Mouse (Mus musculus): Measurements from ENCODE around the gene Eml6. TPM values are rescaled to one million over a fixed set of nuclear protein-coding genes. Genes with fewer than 3 reads are reported as not detected.
A peak's percentile ranks its signal among the peaks of the same experiment; 100 is the strongest.

Gene Eml6
- total RNA-seq, 1 experiment from 2014 or later, result 14.8 TPM

DNA sequence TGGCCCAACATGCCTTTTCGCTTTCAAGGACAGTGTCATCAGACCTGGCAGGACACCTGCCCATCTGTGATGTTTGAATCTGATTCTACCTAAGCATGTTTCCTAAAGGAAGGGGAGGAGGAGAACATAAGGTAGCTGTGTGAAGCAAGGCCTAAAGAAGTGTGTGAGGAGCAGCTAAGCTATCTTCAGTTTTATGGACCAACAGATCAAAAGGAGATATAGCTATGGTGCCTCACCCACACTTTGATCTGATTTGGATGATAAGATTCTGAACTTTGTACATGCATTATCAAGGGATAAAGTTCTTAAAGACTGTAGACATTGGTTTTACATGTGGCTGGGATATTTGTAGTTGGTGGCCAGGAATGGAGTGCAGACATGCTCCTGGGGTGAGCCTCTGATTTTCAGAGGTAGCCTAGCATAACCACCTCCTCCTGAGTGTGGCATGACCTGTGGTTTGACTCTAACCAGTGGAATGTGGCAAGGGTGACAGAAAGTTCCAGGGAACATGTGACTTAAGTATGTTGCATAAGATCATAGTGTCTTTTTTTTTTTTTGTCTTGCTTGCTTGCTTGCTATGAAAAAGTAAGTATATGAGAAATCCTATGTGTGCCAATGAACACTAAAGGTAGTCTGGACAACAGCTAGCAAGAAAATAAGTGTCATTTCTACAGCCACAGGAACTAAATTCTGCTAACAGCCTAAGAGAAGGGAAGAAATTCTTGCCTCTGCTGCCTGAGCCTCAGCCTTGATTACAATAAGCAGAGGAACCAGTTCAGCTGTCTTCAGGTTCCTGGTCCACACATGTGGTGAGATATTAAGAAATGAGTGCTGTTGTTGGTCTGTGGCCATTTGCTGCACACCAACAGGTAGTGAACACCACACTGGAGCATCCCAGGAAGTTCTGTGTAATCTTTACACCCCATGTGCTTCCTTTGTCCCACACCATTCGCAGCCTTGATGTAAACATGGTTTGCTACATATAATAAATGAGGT is 224.1 kb downstream of the Eml6 start:
- ATAC-seq (replicated peaks; ENCODE audit: insufficient number of reproducible peaks, low FRiP score, low TSS enrichment, poor library complexity, severe bottlenecking), result no peak

DNA sequence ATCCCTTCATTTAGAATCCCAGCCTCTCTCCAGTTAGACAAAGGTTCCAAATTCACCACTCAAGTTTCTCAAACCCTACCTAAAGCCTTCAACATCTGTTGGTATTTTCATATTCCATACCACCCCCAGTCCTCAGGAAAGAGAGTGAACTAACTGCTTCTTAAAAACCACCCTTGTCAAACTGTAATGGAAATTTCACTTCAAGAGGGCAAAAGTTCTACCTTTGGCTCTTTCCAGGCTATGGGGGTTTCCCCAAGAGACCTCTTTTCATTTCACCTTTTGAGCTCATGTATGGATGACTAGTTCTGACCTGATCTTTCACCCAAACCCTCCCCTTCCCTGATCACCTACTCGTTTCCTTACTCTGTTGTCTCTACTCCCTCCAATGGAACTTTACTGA is 226.0 kb downstream of the Eml6 start:
- no peak for ATAC-seq (replicated peaks; ENCODE audit: insufficient number of reproducible peaks, low FRiP score, low TSS enrichment, poor library complexity, severe bottlenecking)

DNA sequence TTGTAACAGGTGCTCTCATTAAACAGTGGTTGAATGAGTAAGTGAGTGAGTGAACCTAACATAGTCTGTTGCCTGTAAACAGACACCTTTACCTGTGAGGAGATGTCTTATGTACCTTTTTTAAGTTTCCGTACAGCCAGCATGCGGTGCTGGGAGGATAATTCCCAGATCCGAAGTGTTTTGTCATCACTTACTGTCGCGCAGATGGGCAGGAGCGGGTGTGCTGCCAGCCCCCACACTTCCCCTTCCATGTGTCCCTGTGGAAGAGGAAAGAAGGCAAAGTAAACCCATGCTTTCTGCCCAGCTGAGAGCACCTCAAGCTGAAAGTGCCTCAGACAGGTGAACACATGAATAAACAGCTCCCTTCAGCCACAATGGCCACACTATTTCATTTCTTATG is 230.7 kb downstream of the Eml6 start:
- no peak for ATAC-seq (replicated peaks; ENCODE audit: insufficient number of reproducible peaks, low FRiP score, low TSS enrichment, poor library complexity, severe bottlenecking)

DNA sequence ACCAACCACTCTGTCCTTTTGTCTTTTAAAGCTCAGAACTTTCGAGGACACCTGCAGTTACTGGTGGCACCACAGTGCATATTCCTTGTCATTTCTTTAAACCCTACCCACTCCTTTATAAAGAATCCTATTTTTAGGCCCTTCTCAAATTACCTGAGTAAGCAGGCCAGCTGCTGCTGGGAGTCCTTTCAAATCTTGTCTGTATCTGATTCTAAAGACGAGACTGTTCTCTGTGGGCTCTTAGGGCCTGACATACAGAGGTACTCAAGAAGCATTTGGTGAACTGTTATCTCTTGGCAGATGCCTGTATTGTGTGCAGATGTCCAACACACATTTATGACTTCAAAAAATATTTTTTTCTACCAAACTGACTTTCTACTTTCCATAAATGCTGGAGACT is 231.4 kb downstream of the Eml6 start:
- no peak for ATAC-seq (replicated peaks; ENCODE audit: insufficient number of reproducible peaks, low FRiP score, low TSS enrichment, poor library complexity, severe bottlenecking)

DNA sequence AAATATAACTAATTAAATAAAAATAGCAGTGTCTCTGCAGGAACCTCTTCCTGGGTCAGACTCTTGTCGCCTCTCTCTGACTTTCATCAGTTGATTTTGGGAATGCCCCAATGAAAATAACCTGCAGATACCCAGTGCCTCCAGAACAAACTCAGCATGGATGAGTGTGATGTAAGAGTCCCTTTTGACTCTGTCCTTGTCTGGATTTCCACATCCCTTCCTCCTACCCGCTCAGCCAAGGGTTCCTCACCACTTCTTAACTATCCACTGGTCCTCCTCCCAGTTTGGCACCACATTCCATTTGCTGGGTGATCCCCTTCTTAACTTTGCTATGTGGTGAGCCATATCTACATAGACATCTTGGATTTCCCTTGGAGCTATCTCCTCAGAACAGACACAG is 235.0 kb downstream of the Eml6 start:
- ATAC-seq (replicated peaks; ENCODE audit: insufficient number of reproducible peaks, low FRiP score, low TSS enrichment, poor library complexity, severe bottlenecking), result no peak

DNA sequence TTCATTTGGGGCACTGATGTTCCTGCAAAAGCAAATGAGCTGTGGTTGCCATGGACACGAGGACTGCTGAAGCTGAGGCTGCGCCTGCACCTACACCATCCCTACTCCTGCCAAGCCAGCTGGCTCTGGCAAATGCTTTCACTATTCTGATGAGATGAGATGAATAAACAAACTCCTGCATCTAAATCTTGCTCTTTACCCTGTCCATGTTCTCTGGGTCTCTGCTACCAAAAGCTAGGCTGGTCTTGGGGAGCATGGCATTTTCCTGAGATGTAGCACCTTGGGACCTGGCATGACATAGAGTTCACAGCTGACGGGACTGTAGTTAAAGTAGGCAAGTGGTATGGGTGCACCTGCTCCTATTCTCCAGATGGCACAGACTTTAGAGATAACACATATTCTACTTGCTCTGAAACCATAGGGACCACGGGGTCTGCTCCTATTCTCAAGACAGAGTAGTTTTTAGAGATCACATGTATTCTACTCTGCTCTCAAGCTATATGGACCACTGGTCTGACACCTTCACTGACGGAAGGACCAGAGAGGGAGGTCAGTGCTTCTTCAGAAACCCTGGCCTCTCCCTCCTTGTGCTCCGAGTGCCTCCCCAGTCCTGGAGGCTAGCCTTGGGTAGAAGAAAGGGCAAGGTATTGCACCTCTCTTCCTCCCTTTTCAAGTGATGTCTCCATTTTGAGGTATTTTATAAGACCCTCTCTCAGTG is 236.8 kb downstream of the Eml6 start:
- ATAC-seq (replicated peaks; ENCODE audit: insufficient number of reproducible peaks, low FRiP score, low TSS enrichment, poor library complexity, severe bottlenecking), result no peak

DNA sequence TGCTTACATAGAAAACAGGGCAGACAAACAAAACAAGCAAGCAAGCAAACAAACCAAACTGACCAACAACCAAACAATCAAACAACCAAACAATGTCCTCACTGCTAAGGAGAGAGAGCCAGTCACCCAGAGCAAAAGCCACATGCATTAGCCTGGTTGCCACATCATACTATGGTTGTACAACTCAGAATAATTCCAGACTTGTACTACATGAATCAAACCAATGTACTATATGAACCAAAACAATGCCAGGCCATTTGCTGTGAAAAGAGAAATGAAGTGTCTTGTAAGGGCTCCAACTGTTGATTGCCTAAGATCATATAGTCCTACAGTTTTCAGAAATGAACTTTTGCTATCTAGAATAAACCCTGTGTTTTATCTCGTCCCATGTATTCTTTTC is 237.3 kb downstream of the Eml6 start:
- ATAC-seq (replicated peaks; ENCODE audit: insufficient number of reproducible peaks, low FRiP score, low TSS enrichment, poor library complexity, severe bottlenecking), result no peak

DNA sequence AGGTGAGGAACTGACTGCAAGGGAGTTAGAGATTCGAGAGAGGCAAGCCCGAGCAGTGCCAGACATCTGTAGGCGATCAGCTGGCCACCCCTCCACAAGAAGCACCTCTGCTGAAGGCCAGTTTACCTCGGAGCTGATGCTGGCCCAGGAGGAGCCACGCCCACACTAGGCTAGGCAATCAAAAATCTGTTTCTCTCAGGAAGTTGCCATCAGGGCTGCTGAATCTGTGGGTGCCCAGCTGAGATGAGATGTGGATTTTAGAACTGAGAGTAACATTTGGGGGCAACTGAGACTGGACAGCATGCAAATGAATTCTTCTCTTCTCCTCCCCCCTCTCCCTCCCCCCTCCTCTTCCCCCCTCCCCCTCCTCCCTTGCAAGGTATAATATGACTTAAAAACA is 238.4 kb downstream of the Eml6 start:
- 0 out of 2 replicates have a peak, but pooled peaks have one; percentile 55 for ATAC-seq (replicated peaks; ENCODE audit: insufficient number of reproducible peaks, low FRiP score, low TSS enrichment, poor library complexity, severe bottlenecking)

DNA sequence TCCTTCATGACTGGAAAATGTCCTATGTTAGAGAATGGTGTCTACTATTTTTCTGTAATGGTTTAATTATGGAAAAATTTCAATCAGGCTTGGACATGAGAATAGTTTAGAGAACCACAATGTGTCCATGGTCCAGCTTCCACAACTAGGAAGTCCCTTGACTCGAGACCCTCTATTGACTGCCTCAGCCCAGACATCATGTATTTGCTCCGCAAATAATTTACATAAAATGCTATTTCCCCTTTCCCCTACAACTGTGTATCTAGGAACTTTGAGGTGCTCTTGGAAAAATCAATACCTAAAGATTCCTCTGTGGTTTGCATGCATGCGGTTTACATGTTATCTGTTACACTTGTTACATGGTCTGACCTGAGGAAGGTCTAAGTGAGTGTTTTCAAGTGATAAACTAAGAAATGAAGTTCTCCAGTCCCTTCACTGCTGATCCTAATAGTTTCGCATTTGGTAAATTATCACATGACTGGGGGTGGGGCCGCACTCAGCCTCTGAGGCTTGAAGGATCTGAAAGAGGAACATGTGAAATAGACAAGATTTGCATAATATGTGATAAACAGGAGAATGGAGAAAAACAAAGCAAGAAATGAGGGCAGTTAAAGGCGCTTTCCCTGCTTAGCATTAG is 239.1 kb downstream of the Eml6 start:
- ATAC-seq (replicated peaks; ENCODE audit: insufficient number of reproducible peaks, low FRiP score, low TSS enrichment, poor library complexity, severe bottlenecking), result peak; percentile 86

DNA sequence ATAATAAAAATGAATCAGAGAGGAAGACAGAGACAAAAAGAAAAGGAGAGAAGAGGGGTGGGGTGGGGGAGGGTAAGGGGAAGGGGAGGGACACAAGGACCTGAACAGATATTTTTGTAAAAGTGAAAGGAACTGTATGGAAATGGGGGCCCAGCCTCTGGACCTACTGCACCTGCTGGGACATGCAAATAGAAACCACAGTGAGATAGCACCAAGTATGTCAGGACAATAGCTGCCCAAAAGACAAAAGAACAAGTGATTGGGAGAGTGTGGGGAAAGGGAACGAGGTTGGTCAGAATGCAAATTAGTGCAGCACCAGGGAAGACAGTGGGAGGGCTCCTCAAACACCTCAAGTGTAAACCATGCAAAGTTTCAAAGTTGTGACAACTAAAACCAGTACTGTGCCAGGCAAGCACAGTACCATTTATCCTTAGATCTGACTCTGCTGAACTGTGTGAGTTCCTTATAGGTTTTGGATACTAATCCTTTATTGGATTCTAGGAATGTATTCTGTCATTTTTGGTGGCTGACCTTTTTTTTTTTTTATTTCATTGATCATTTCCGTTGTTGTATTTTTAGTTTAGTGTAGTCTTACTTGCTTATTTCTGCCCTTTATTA is 246.3 kb downstream of the Eml6 start:
- ATAC-seq (replicated peaks; ENCODE audit: insufficient number of reproducible peaks, low FRiP score, low TSS enrichment, poor library complexity, severe bottlenecking), result no peak

DNA sequence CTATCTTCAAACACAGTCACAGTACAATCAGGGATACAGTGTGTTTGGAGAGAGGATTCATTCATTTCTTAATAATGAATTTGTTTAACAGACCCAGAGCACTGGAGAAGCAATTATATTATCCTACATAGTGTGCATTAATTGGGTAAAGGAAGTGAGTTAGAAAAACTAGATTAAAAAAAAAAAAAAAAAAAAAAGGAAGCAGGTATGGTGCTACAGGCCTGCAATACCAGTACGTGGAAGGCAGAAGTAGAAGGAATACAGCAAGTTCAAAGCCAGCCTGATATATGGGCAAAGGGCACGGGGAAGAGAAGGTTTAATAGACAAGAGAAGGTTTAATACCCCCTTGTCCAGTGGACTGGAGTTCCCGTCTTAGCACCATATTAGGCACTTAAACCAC is 246.9 kb downstream of the Eml6 start:
- no peak for ATAC-seq (replicated peaks; ENCODE audit: insufficient number of reproducible peaks, low FRiP score, low TSS enrichment, poor library complexity, severe bottlenecking)

DNA sequence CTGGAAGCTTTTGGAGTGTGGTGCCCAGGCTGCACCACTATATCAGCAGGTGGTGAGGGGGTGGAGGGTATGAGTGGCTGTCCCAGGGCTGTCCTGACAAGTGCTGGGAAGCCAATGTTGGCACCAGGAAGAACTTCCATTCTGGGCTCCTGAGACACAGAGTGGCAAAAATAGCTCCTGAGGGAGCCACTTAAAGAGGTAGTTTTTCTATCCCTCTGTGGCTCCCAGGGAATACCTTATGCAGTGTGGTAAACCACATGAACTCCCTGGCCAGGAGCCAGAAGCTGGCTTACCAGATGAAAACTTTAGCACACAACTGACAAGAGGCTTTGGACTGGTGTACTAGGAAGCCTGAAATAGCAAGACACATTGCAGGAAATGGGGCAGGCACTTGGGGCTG is 247.9 kb downstream of the Eml6 start:
- ATAC-seq (replicated peaks; ENCODE audit: insufficient number of reproducible peaks, low FRiP score, low TSS enrichment, poor library complexity, severe bottlenecking), result no peak

DNA sequence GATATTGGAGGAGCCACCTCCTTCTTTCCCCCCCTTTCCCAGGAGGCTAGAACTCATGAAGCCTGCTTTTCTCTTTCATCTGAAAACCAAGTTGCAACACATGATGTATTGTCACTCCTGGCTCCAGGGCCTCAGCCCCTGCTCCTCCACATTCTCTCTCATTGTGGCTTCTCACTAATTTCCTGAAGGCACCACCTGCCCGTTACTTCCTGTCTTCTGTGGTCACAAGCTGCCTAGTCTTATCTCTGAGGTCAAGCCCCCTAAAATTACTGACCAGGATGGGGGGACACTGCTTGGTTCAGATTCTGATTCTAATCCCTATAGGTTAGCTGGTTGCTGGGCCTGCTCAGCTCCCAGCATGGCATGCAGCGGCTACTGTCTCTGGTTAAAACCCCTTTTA is 251.1 kb downstream of the Eml6 start:
- ATAC-seq (replicated peaks; ENCODE audit: insufficient number of reproducible peaks, low FRiP score, low TSS enrichment, poor library complexity, severe bottlenecking), result no peak

DNA sequence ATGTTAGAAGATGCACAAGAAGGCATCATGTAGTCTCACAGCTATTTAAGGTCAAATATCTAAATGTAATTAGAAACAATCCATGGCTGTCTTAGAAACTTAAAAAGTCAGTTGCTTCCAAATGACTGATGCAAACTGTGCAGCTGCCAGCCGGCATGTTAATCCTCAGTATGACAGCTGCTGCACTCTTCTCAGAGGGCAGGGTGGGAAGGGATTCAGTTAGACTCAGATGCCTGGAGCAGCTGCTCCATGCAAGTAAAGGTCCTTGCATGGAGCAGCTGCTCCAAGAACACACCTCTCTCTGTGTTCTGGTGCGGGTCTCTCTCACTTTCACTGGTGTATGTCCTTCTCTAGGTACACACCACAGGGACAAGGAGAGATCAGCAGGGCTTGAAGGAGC is 251.5 kb downstream of the Eml6 start:
- no peak for ATAC-seq (replicated peaks; ENCODE audit: insufficient number of reproducible peaks, low FRiP score, low TSS enrichment, poor library complexity, severe bottlenecking)

DNA sequence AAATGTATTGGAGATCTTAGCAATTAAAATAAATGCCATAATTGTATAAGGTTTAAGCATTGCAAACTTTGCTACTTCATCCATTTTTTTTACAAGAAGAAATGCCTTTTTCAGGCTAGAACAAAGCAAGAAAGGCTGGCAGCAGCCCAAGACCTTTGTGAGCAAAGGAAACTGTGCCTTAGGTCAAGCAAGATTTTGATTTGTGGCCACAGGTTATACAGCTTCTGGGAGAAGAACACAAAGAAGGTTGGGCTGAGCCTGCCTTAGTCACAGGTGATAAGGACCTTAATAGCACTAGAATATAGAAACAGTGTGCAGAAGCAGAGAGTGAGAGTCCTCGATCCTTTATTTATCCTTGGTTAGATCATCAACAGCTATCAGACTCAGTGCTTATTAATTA is 253.6 kb downstream of the Eml6 start:
- ATAC-seq (replicated peaks; ENCODE audit: insufficient number of reproducible peaks, low FRiP score, low TSS enrichment, poor library complexity, severe bottlenecking), result no peak

DNA sequence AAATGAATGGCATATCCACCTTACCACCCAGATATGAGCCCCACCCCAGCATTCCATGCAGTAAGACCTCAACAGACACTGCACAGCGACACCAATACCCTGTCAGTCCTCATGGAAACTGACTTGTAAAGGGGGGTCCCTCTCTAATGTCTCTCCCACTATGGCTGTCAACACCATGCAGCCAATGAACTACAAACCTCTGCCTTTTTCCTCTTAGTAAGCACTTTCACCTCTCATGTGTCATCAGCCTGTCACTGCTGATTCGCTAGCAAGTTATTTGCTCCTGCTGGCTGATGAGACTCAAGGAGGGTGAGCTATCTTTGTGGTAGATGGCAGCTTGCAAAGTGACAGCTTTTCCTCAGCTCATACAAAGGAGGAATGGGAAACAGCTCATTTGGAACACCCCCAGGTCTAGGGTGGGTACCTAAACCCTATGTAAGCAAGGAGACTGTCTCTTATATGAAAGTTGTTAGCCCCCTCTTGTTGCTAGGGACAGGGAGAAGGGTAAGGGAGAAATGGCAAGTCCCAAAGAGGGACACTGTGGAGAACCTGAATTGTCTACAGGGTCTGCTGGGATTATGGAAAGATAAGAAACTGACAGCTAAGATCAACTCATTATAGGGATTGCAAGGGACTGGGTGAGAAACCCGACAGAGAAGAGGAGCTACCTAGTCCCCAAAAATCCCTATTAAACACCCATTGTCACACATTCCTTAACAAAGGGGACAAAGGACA is 255.0 kb downstream of the Eml6 start:
- no peak for ATAC-seq (replicated peaks; ENCODE audit: insufficient number of reproducible peaks, low FRiP score, low TSS enrichment, poor library complexity, severe bottlenecking)

DNA sequence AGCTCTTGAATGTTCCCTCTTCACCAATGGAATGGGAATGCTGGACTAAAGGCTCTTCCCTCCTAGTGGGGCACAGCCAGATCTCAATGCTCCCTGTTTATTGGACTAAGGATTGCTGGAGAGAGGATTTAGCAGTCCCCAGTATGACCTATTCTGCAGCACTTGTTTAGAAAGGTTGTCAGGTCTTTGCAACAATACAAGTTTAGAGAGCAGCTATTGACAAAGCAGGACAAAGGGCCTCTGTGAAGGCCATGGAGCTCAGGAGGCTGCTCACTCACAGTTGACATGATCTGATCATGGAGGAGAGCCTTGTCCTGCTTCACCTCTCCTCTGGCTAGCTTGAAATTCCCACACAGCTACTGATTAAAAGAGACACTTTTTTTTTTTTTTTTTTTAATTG is 257.3 kb downstream of the Eml6 start:
- no peak for ATAC-seq (replicated peaks; ENCODE audit: insufficient number of reproducible peaks, low FRiP score, low TSS enrichment, poor library complexity, severe bottlenecking)

DNA sequence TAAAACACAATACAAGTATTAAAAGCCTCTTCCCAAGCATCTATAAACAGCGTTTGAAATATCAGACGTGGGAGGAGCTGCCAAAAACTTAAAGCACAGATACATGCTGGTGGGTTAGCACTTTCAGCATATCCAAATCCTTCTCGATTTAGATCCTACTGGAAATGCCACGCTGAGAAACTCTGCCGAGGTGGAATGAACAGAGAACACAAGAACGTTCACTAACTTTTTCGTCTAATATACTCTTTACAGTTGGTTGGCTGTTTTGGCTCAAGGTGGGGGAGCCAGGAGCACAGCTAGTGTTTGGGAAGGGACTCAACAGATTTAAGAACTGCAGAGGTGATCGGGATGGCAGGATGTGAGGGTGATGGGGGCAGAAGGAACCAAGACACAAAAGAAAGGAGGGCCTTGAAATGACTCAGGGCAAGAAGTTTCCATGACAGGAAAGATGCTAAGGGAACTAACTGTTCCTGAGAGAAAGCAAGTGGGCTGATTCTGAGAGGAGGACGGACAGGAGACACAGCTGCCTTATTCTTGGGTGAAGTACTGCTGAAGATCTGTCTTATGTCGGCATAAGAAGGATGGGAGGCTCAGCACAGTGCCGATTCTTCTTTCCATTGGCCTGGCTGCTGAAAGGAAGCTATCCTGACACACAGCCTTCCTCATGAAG is 259.4 kb downstream of the Eml6 start:
- no peak for ATAC-seq (replicated peaks; ENCODE audit: insufficient number of reproducible peaks, low FRiP score, low TSS enrichment, poor library complexity, severe bottlenecking)

Data from monocyte, adult 5-6 weeks (primary cell).